Mouse (Mus musculus) brain, embryonic 14.5 days (tissue): ENCODE results near the gene Mfsd6l. TPM values are rescaled to one million over a fixed set of nuclear protein-coding genes. Genes with fewer than 3 reads are reported as not detected.
A peak's percentile ranks its signal among the peaks of the same experiment; 100 is the strongest.

ENCODE experiments used
- DNase-seq: peaks from one replicate; pipeline ENCODE4 v3.0.0-alpha.2; 2011; ENCODE audit warnings: low read depth
- CTCF ChIP-seq: fragments of 200-500 bp; IDR thresholded peaks from 2 replicates; pipeline ENCODE4 v1.5.1; 2012; ENCODE audit warnings: inconsistent platforms, mild to moderate bottlenecking, moderate library complexity, borderline replicate concordance; ENCODE audit not compliant: insufficient read depth, insufficient read length; ENCODE audit errors: extremely low read depth
- POLR2A ChIP-seq: fragments of 200-500 bp; IDR thresholded peaks from 2 replicates; pipeline ENCODE4 v1.6.1; 2012; ENCODE audit warnings: mild to moderate bottlenecking, inconsistent platforms, borderline replicate concordance; ENCODE audit not compliant: poor library complexity, insufficient read depth, insufficient read length, severe bottlenecking; ENCODE audit errors: extremely low read depth
- polyA plus RNA-seq: library from polyadenylated mRNA; depleted of rRNA; stranded (reverse); fragments of >200 nt; gene quantifications from 2 replicates; pipeline ENCODE4 v1.2.3, GENCODE M21; 2012; rRNA removed

Gene Mfsd6l
- polyA plus RNA-seq, 1 experiment: 0.10 TPM

GRCm38 (mm10) chr11:68586721-68587120, 30.7 kb downstream of the Mfsd6l start, which contains the start of gene Ccdc42:
Gene Ccdc42 (plus strand): TSS chr11:68587021.
- no peak for DNase-seq
- TF ChIP-seq CTCF (no peak), POLR2A (no peak)

GRCm38 (mm10) chr11:68589055-68589809, 33.2 kb downstream of the Mfsd6l start:
- TF ChIP-seq POLR2A: no peak
- peak; percentile 80 for TF ChIP-seq CTCF
- DNase-seq: peak; percentile 84

- TF ChIP-seq CTCF (no peak), POLR2A (no peak)
- DNase-seq: no peak
Measured at GRCm38 (mm10) chr11:68591708-68592107, 35.7 kb downstream of the Mfsd6l start.

- no peak for DNase-seq
- TF ChIP-seq POLR2A (no peak), CTCF (no peak)
Measured at GRCm38 (mm10) chr11:68593247-68593646, 37.3 kb downstream of the Mfsd6l start.

- no peak for DNase-seq
- TF ChIP-seq CTCF (no peak), POLR2A (no peak)
Measured at GRCm38 (mm10) chr11:68597912-68598311, 41.9 kb downstream of the Mfsd6l start.

GRCm38 (mm10) chr11:68600551-68601021, 44.6 kb downstream of the Mfsd6l start:
- no peak for DNase-seq
- TF ChIP-seq CTCF (no peak), POLR2A (no peak)

GRCm38 (mm10) chr11:68601486-68601991, 45.6 kb downstream of the Mfsd6l start:
- TF ChIP-seq CTCF (no peak), POLR2A (no peak)
- peak; percentile 40 for DNase-seq

- DNase-seq: peak; percentile 54
- no peak for TF ChIP-seq POLR2A
- no peak for TF ChIP-seq CTCF
Measured at GRCm38 (mm10) chr11:68602200-68602931, 46.4 kb downstream of the Mfsd6l start.

GRCm38 (mm10) chr11:68607046-68607445, 51.1 kb downstream of the Mfsd6l start:
- DNase-seq: no peak
- no peak for TF ChIP-seq CTCF

Other genes with a start within 250 kb of the Mfsd6l start
- 31.4 and 62.8 TPM in 2 replicates for gene Ntn1, start 155.4 kb upstream of the Mfsd6l start, polyA plus RNA-seq
- 0.32 and 0.74 TPM in 2 replicates for gene Pik3r5, start 124.1 kb upstream of the Mfsd6l start, polyA plus RNA-seq
- 2.2 and 2.4 TPM in 2 replicates for gene Pik3r6, start 53.2 kb upstream of the Mfsd6l start, polyA plus RNA-seq
- gene Ccdc42, start 30.8 kb downstream of the Mfsd6l start, polyA plus RNA-seq: 0.21 and 0.37 TPM in 2 replicates
- gene Myh10, start 135.4 kb downstream of the Mfsd6l start, polyA plus RNA-seq: 141 and 189 TPM in 2 replicates